Mouse (Mus musculus) liver, embryonic 11.5 days (tissue): ENCODE data around the gene Lrrn2. TPM values are rescaled to one million over a fixed set of nuclear protein-coding genes. Genes with fewer than 3 reads are reported as not detected.

ENCODE experiments used
- ATAC-seq: fragments of 200-750 bp; cut with Nextera tagmentation; replicated peaks from 2 replicates; pipeline ENCODE4 v1.8.0; 2017; ENCODE audit warnings: moderate number of reproducible peaks, mild to moderate bottlenecking, moderate TSS enrichment, moderate library complexity; ENCODE audit not compliant: low FRiP score
- DNase-seq: peaks from one replicate; pipeline ENCODE4 v3.0.0-alpha.2; 2017; ENCODE audit warnings: low spot score
- H3K27ac ChIP-seq: fragments of 300-500 bp; sonication (generic); 2 replicates; pipeline ENCODE4 v1.5.1; 2014; ENCODE audit warnings: mild to moderate bottlenecking, low read depth, low read length, control low read depth
- H3K27me3 ChIP-seq: fragments of 300-500 bp; sonication (generic); replicated peaks from 2 replicates; pipeline ENCODE4 v1.6.1; 2014; ENCODE audit warnings: low read length, mixed read lengths; ENCODE audit not compliant: control insufficient read depth, insufficient read depth
- H3K36me3 ChIP-seq: fragments of 300-500 bp; sonication (generic); 2 replicates; pipeline ENCODE4 v1.6.1; 2014; ENCODE audit warnings: mild to moderate bottlenecking, low read length, moderate library complexity, mixed read lengths; ENCODE audit not compliant: control insufficient read depth, insufficient read depth
- H3K4me1 ChIP-seq: fragments of 300-500 bp; sonication (generic); replicated peaks from 2 replicates; pipeline ENCODE4 v1.6.1; 2014; ENCODE audit warnings: low read length, mixed read lengths; ENCODE audit not compliant: control insufficient read depth, insufficient read depth
- H3K4me2 ChIP-seq: fragments of 300-500 bp; sonication (generic); 2 replicates; pipeline ENCODE4 v1.6.1; 2014; ENCODE audit warnings: mild to moderate bottlenecking, control low read depth, moderate library complexity
- H3K4me3 ChIP-seq: fragments of 300-500 bp; sonication (generic); 2 replicates; pipeline ENCODE4 v1.5.1; 2014; ENCODE audit warnings: low read depth, low read length, control low read depth
- H3K9ac ChIP-seq: fragments of 300-500 bp; sonication (generic); 2 replicates; pipeline ENCODE4 v1.6.1; 2014; ENCODE audit warnings: low read depth, low read length, control low read depth
- H3K9me3 ChIP-seq: fragments of 300-500 bp; sonication (generic); 2 replicates; pipeline ENCODE4 v1.6.1; 2016; ENCODE audit warnings: low read length, inconsistent platforms, mixed read lengths; ENCODE audit not compliant: control insufficient read depth
- WGBS: fragments of 180-500 bp; shearing (Covaris S2); extraction: QIAGEN DNeasy Blood & Tissue Kit; methylation state at CpG from one replicate; pipeline ENCODE4 v1.1.7; 2014; 5-methylcytosine and 5-hydroxymethylcytosine counted together
- polyA plus RNA-seq: library from polyadenylated mRNA; unstranded; fragments of >200 nt; fragmentation: Nextera tagmentation; extraction: Ambion mirVana; gene quantifications from 2 replicates; pipeline ENCODE4 v1.2.1, GENCODE M21; 2014

Gene Lrrn2
- polyA plus RNA-seq, 1 experiment from 2014 or later, result 1.3 TPM

GRCm38 (mm10) chr1:132892065-132892464, 12.0 kb downstream of the Lrrn2 start:
- Histone ChIP-seq H3K27me3 (no peaks in the 10 kb centered on the region; the same call in 1 of the 2 replicates), H3K4me2 (no peak overlapping the region), H3K36me3 (no peaks in the 10 kb centered on the region), H3K9ac (no peak overlapping the region), H3K9me3 (no peaks in the 10 kb centered on the region), H3K4me1 (no peaks in the 10 kb centered on the region), H3K27ac (no peak overlapping the region), H3K4me3 (no peak overlapping the region)
- DNase-seq (no peak), ATAC-seq (no peak)
- WGBS, result 80% methylated on average over 2 of the region's 2 CpGs

- Histone ChIP-seq H3K9me3 (no peaks in the 10 kb centered on the region), H3K4me2 (no peak overlapping the region), H3K9ac (no peak overlapping the region), H3K27me3 (no peaks in the 10 kb centered on the region), H3K4me3 (no peak overlapping the region), H3K4me1 (no peaks in the 10 kb centered on the region), H3K27ac (no peak overlapping the region), H3K36me3 (no peaks in the 10 kb centered on the region)
- 44% methylated on average over 17 of the region's 17 CpGs for WGBS
- ATAC-seq (no peak), DNase-seq (no peak)
Measured at GRCm38 (mm10) chr1:132893311-132894077, 13.4 kb downstream of the Lrrn2 start.

GRCm38 (mm10) chr1:132899029-132899428, 19.0 kb downstream of the Lrrn2 start:
- H3K27ac ChIP-seq, result no peak overlapping the region
- H3K4me3 ChIP-seq, result no peak overlapping the region
- ATAC-seq, result no peak
- no peak for DNase-seq
- no peak overlapping the region for H3K4me2 ChIP-seq
- no peaks in the 10 kb centered on the region for H3K36me3 ChIP-seq
- H3K27me3 ChIP-seq, result no peaks in the 10 kb centered on the region
- 89% methylated on average over 6 of the region's 6 CpGs for WGBS
- no peak overlapping the region for H3K9ac ChIP-seq
- no peaks in the 10 kb centered on the region for H3K9me3 ChIP-seq
- H3K4me1 ChIP-seq, result no peaks in the 10 kb centered on the region

GRCm38 (mm10) chr1:132899626-132900025, 19.6 kb downstream of the Lrrn2 start:
- no peak for DNase-seq
- 78% methylated on average over 7 of the region's 7 CpGs for WGBS
- H3K4me1 ChIP-seq, result no peaks in the 10 kb centered on the region
- no peak overlapping the region for H3K27ac ChIP-seq
- no peaks in the 10 kb centered on the region for H3K9me3 ChIP-seq
- no peaks in the 10 kb centered on the region for H3K36me3 ChIP-seq
- no peaks in the 10 kb centered on the region for H3K27me3 ChIP-seq
- H3K4me3 ChIP-seq, result no peak overlapping the region
- no peak overlapping the region for H3K4me2 ChIP-seq
- no peak overlapping the region for H3K9ac ChIP-seq
- no peak for ATAC-seq

- no peaks in the 10 kb centered on the region for H3K36me3 ChIP-seq
- H3K4me1 ChIP-seq, result no peaks in the 10 kb centered on the region
- H3K4me2 ChIP-seq, result no peak overlapping the region
- ATAC-seq (no peak), DNase-seq (no peak)
- no peaks in the 10 kb centered on the region for H3K27me3 ChIP-seq
- H3K9me3 ChIP-seq, result no peaks in the 10 kb centered on the region
- H3K27ac ChIP-seq, result no peak overlapping the region
- no peak overlapping the region for H3K9ac ChIP-seq
- no peak overlapping the region for H3K4me3 ChIP-seq
- WGBS, result 79% methylated on average over 5 of the region's 5 CpGs
Measured at GRCm38 (mm10) chr1:132900945-132901344, 20.9 kb downstream of the Lrrn2 start.

GRCm38 (mm10) chr1:132903519-132903918, 23.4 kb downstream of the Lrrn2 start:
- 65% methylated on average over 4 of the region's 4 CpGs for WGBS
- Histone ChIP-seq H3K36me3 (no peaks in the 10 kb centered on the region), H3K4me1 (no peaks in the 10 kb centered on the region), H3K9me3 (no peaks in the 10 kb centered on the region), H3K9ac (no peak overlapping the region), H3K4me3 (no peak overlapping the region), H3K27me3 (no peaks in the 10 kb centered on the region), H3K27ac (no peak overlapping the region), H3K4me2 (no peak overlapping the region)
- DNase-seq (no peak), ATAC-seq (no peak)

GRCm38 (mm10) chr1:132909090-132909489, 29.0 kb downstream of the Lrrn2 start:
- H3K4me2 ChIP-seq, result no peak overlapping the region
- H3K4me3 ChIP-seq, result no peak overlapping the region
- H3K9ac ChIP-seq, result no peak overlapping the region
- no peaks in the 10 kb centered on the region for H3K9me3 ChIP-seq
- 68% methylated on average over 4 of the region's 4 CpGs for WGBS
- H3K36me3 ChIP-seq, result no peaks in the 10 kb centered on the region
- no peak for DNase-seq
- ATAC-seq, result no peak
- H3K27me3 ChIP-seq, result no peaks in the 10 kb centered on the region
- H3K4me1 ChIP-seq, result no peaks in the 10 kb centered on the region
- H3K27ac ChIP-seq, result no peak overlapping the region

- Histone ChIP-seq H3K4me3 (no peak overlapping the region), H3K36me3 (no peaks in the 10 kb centered on the region), H3K4me2 (no peak overlapping the region), H3K27me3 (no peaks in the 10 kb centered on the region), H3K9ac (no peak overlapping the region), H3K27ac (no peak overlapping the region), H3K9me3 (no peaks in the 10 kb centered on the region), H3K4me1 (no peaks in the 10 kb centered on the region)
- DNase-seq (no peak), ATAC-seq (no peak)
- WGBS, result 67% methylated on average over 1 of the region's 1 CpGs
Measured at GRCm38 (mm10) chr1:132909951-132910350, 29.9 kb downstream of the Lrrn2 start.

GRCm38 (mm10) chr1:132910414-132911041, 30.5 kb downstream of the Lrrn2 start:
- Histone ChIP-seq H3K4me2 (no peak overlapping the region), H3K4me3 (no peak overlapping the region), H3K36me3 (no peaks in the 10 kb centered on the region), H3K27me3 (no peaks in the 10 kb centered on the region), H3K4me1 (no peaks in the 10 kb centered on the region), H3K27ac (no peak overlapping the region), H3K9me3 (no peaks in the 10 kb centered on the region), H3K9ac (no peak overlapping the region)
- DNase-seq (no peak), ATAC-seq (no peak)
- WGBS, result 75% methylated on average over 11 of the region's 11 CpGs
